Mouse (Mus musculus): ENCODE results near the gene Hk3. TPM values are rescaled to one million over a fixed set of nuclear protein-coding genes. Genes with fewer than 3 reads are reported as not detected.

Gene Hk3
- total RNA-seq, 2 experiments from 2014 or later, result 0.40 to 0.74 TPM

GRCm38 (mm10) chr13:55002090-55002489, 19.1 kb downstream of the Hk3 start:
- no peak for DNase-seq

- DNase-seq, result no peak
Measured at GRCm38 (mm10) chr13:55000433-55000832, 20.8 kb downstream of the Hk3 start.

- no peak for DNase-seq
Measured at GRCm38 (mm10) chr13:54997568-54997967, 23.6 kb downstream of the Hk3 start.

GRCm38 (mm10) chr13:54995161-54995560, 26.0 kb downstream of the Hk3 start:
- no peak for DNase-seq

GRCm38 (mm10) chr13:54994576-54994975, 26.6 kb downstream of the Hk3 start:
- no peak for DNase-seq

- no peak for DNase-seq
Measured at GRCm38 (mm10) chr13:54992215-54992614, 29.0 kb downstream of the Hk3 start.

GRCm38 (mm10) chr13:54988181-54988760, 32.9 kb downstream of the Hk3 start:
- DNase-seq, result no peak

GRCm38 (mm10) chr13:54987405-54987804, 33.8 kb downstream of the Hk3 start:
- DNase-seq, result no peak

GRCm38 (mm10) chr13:54983614-54984013, 37.6 kb downstream of the Hk3 start:
- no peak for DNase-seq

GRCm38 (mm10) chr13:54983001-54983400, 38.2 kb downstream of the Hk3 start:
- DNase-seq, result no peak

GRCm38 (mm10) chr13:54980957-54981356, 40.2 kb downstream of the Hk3 start:
- no peak for DNase-seq

GRCm38 (mm10) chr13:54978804-54979203, 42.4 kb downstream of the Hk3 start:
- no peak for DNase-seq

GRCm38 (mm10) chr13:54975546-54975945, 45.6 kb downstream of the Hk3 start:
- no peak for DNase-seq

GRCm38 (mm10) chr13:54970521-54971247, 50.5 kb downstream of the Hk3 start:
- no peak for DNase-seq

GRCm38 (mm10) chr13:54969513-54969912, 51.7 kb downstream of the Hk3 start:
- DNase-seq, result no peak

GRCm38 (mm10) chr13:54968636-54969035, 52.5 kb downstream of the Hk3 start:
- DNase-seq, result no peak

GRCm38 (mm10) chr13:54967501-54967900, 53.7 kb downstream of the Hk3 start:
- DNase-seq, result no peak

GRCm38 (mm10) chr13:54965256-54965655, 55.9 kb downstream of the Hk3 start:
- DNase-seq, result no peak

GRCm38 (mm10) chr13:54960491-54960890, 60.7 kb downstream of the Hk3 start:
- no peak for DNase-seq

GRCm38 (mm10) chr13:54959842-54960241, 61.3 kb downstream of the Hk3 start:
- DNase-seq, result no peak

- no peak for DNase-seq
Measured at GRCm38 (mm10) chr13:54959059-54959701, 62.0 kb downstream of the Hk3 start.

GRCm38 (mm10) chr13:54957281-54957680, 63.9 kb downstream of the Hk3 start:
- DNase-seq, result no peak
